Mouse (Mus musculus): ENCODE measurements around the gene Tef. TPM values are rescaled to one million over a fixed set of nuclear protein-coding genes. Genes with fewer than 3 reads are reported as not detected.

Gene Tef
- total RNA-seq (2021) = 71.4 and 98.5 TPM in 2 replicates
- long read RNA-seq, experiment 1, full-length matches to known transcripts = 39 of 69 reads
- long read RNA-seq, experiment 1, partial matches to known transcripts = 4 of 69 reads
- long read RNA-seq, experiment 1, other reads (novel, unspliced or antisense) = 26 of 69 reads
- long read RNA-seq, experiment 2, full-length matches to known transcripts = 41 of 68 reads
- long read RNA-seq, experiment 2, partial matches to known transcripts = 3 of 68 reads
- long read RNA-seq, experiment 2, other reads (novel, unspliced or antisense) = 24 of 68 reads

- peak; percentile 100 for DNase-seq
These were observed at the start of gene Tef for GRCm38 (mm10) chr15:81802001-81802890. Gene Tef, plus strand, starts transcription at chr15:81802421.

- no peak for DNase-seq
These were observed 48.6 kb upstream of the Tef start for GRCm38 (mm10) chr15:81753669-81754068.

- peak; percentile 70 for DNase-seq
These were observed 43.5 kb upstream of the Tef start for GRCm38 (mm10) chr15:81758701-81759100.

GRCm38 (mm10) chr15:81759542-81759941, 42.7 kb upstream of the Tef start:
- DNase-seq = no peak

GRCm38 (mm10) chr15:81760361-81761079, 41.7 kb upstream of the Tef start:
- no peak for DNase-seq

- DNase-seq = no peak
These were observed 40.8 kb upstream of the Tef start for GRCm38 (mm10) chr15:81761381-81761780.

DNA sequence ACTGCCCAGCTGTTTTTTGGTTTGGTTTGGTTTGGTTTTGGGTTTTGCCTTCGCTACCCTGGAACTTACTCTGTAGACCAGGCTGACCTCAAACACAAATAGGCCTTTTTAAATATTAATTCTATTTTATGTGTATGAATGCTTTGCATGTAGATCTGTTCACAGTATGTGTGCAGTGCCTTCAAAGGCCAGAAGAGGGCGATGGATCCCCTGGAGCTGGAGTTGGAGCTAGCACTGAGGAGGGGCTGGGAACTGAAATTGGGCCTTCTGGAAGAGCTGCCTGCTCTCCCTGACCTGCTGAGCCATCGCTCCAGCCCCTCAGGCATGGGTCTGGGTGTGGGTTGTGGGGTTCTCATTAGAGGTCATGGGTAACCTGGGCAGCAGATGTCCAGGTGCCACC, 40.3 kb upstream of the Tef start:
- no peak for DNase-seq

DNA sequence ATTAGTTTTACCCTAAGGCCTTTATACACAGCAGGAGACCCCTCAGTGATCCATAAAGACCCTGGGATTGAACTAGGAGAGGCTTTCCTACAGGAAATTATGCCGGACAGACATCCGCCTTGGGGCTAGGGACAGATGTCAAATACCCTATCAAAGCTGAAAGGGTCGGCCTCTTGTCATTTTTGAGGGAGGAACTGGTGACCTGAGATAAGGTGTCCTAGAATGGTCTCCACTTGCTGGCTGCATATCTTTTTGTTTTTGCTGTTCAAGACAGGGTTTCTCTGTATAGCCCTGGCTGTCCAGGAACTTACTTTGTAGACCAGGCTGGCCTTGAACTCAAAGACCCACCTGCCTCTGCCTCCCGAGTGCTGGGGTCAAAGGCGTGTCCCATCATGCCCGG, 37.6 kb upstream of the Tef start:
- DNase-seq = no peak

- DNase-seq = no peak
These were observed 36.6 kb upstream of the Tef start for GRCm38 (mm10) chr15:81765651-81766050.

DNA sequence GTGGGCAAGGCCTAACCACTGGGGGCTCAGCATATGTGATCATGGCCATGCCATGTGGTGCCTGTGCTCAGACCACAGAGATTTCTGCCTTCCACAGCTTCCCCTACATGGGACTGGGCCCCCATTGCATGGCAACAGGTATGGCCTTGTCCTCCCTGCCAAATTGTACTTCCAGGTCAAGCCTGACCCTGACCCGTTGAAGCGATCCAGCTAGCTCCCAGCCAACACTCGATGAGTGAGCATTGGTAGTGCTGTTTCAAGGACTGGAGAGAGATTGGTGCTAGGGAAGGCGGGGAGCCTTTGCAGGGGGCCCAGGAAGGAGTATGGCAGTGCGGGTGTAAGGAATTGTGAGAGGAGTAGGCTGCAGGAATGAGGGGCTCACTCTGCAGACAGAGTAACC, 35.8 kb upstream of the Tef start:
- peak; percentile 65 for DNase-seq

DNA sequence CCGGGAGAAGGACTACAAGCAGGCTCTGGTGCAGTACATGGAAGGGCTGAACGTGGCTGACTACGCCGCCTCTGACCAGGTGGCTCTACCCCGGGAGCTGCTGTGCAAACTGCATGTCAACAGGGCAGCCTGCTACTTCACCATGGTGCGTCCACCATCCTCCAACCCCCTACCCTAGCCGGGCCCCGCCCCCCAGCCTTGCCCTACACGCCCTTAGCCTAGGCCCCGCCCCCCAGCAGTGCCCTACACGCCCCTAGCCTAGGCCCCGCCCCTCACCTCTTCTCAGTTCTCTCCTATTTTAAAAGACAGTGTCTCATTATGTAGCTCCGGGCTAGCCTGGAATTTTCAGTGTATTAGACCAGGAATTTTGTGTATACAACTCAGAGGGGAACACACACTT, 33.2 kb upstream of the Tef start:
- peak; percentile 28 for DNase-seq

DNA sequence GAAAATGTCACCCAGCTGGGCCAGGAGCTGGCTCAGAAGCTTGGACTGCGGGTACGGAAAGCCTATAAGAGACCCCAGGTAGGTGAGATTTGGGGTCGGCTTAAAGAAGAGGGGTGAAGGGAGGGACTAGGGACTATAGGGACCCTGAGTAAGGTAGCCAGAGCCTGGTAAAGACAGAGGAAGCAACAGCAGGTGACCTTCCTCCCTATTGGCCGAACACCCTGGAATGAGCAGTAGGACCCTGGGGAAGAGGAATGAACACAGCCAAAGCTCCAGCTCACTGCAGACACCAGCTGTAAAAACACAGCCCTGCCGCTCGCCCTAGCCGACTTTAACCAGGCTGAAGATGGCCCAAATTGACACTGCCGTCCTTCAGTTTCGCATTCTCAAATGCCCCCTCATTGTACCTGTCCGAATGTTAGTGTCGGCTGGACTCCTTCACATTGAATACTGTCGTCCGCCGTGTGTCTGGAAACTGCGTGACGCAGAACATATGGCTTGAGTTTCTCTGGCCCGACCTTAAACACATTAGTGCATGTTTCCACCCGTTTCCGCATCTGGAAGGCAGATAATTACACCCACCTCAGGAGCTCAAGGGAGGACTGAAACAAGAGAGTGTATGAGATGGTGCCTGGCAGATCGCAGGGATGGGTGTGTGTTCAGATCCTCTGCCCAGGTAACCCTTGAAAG, 29.6 kb upstream of the Tef start:
- no peak for DNase-seq

- peak; percentile 85 for DNase-seq
These were observed 27.6 kb upstream of the Tef start for GRCm38 (mm10) chr15:81774505-81775171.

GRCm38 (mm10) chr15:81776631-81777422, 25.4 kb upstream of the Tef start:
- no peak for DNase-seq

- no peak for DNase-seq
These were observed 20.4 kb upstream of the Tef start for GRCm38 (mm10) chr15:81781816-81782215.

DNA sequence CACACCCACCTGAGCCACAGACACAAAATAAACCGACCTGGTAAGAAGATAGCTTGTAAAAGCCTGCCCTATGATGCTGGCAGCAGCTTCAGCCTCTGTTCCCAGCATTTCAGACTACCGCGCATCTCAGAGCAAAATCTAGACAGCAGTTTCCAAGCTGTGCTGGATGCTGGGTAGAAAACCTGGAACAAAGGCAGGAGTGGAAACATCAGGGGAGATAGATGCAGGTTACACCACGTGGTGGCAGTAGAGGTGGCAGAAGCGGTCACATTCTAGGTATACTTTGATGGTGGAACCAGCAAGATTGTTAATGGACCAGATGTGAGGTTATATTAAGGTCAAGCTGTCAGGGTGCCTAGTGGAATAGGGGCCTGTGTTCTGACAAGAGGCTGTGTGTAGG, 17.5 kb upstream of the Tef start:
- DNase-seq = no peak

DNA sequence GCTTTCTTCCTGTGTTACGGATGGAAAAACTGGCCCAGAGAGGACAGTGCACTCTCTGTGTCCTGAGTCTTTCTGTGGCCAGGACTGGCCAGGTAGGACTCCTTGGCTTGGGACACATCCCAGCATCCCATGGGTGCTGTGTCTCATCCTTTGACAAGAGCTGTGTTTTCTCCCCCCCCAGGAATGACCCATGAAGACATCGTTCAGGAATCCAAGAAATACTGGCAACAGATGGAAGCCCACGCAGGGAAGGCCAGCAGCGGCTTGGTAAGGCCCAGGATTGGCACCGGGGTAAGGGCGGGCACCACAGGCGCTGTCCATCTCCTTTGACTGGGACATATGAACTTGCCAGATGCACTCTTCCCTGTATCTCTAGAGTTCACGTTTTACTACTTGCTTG, 16.5 kb upstream of the Tef start:
- no peak for DNase-seq

GRCm38 (mm10) chr15:81787525-81787924, 14.7 kb upstream of the Tef start:
- DNase-seq = peak; percentile 42

DNA sequence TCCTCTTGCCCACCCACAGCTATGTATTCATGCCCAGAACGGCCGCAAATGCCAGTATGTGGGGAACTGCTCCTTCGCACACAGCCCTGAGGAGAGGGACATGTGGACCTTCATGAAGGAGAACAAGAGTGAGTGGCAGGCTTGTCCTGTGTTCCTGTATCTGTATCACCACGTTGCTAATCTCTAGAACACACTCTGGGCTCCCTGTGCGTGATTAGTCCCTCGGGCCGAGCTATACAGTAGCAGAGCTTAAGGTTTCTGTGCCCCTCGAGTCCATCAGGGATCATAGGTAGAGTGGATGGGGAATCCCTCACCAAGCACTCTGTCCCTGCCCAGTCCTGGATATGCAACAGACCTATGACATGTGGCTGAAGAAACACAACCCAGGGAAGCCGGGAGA, 9.8 kb upstream of the Tef start:
- DNase-seq = no peak

DNA sequence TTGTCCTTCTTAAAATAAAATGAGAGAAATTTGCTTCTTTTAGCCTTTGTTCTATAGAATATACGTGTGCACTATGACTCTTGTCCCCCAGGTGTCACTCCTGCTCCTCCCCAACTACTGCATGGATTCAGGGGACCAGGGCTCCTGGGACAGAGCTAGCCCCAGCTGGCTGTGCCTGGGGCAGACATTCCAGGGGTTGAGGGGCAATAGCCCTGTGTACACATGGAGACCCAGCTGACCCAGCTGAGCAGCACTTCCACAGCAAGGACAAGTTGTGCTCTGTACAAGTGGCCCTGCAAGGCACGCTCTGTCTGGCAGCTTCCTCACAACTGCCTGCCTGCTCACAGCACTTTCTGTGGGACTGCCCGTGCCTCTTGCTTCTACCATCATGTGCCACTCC, 6.0 kb upstream of the Tef start:
- DNase-seq = peak; percentile 67

DNA sequence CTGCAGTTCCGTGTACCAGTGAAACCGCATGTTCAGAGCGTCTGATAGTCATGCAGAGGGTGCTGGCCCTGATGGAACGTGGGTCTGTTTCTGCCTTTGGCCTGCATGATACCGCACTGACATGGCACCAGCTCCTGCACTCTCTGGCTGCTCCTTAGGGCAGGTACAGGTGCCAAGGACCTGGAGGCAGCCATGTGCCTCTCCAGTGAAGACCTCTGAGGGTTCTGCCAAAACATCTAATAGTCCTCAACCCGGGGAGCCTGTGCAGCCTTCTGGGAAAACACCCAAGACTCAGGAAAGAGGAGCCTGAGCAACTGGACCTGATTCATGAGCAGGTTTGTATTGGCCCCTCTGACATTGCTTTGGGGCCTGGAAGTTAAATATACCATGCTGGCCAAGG, 4.4 kb upstream of the Tef start:
- DNase-seq = no peak
